Mouse (Mus musculus): ENCODE measurements at regions not wholly inside any gene's neighbourhood (a gene's known extent, or its start where the extent isn't known, plus 50 kb on each side); places are given as distances from the start of the nearest gene placed in this dataset.

DNA sequence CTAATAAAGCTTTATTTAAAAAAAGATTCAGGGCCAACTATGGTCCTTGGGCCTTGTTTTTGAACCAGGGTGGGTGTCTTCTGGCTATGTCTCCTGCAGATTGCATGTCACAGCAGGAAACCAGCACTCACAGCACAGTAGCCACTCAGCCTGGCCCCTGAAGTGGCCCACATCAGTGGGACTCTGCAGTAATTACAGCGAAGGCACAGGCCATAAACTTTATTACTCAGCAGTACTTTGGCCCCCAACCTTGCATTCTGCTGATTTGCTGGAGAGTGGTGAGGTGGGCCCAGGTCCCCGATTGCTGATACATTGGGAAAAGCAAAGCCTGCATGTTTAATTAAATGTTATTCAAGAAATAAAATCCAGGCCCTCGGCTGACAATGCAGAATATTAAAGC, 303.6 kb upstream of the Kdm8 start:
- TF ChIP-seq CTCF (IDR thresholded peaks at IDR 0.05; ENCODE audit: borderline replicate concordance, insufficient read depth, low read length) (no peak), POLR2A (IDR thresholded peaks at IDR 0.05; ENCODE audit: low read depth, low read length) (no peak)
